Mouse (Mus musculus) cerebellum, adult 11 months (tissue): ENCODE results near the gene Lce1f.
A peak's percentile ranks its signal among the peaks of the same experiment; 100 is the strongest.

ENCODE experiments used
- DNase-seq: peaks from one replicate; pipeline ENCODE4 v3.0.0; 2022

Gene Lce1f

GRCm38 (mm10) chr3:92720250-92720649 lies at the start of gene Lce1f:
Lce1f (minus strand) TSS chr3:92720350.
- DNase-seq = no peak

GRCm38 (mm10) chr3:92764965-92765364 lies 44.8 kb upstream of the Lce1f start, which contains the start of gene Lce1h:
Lce1h (minus strand) TSS chr3:92765065.
- no peak for DNase-seq

- DNase-seq = no peak
Observed at GRCm38 (mm10) chr3:92753197-92753596, 33.0 kb upstream of the Lce1f start.

GRCm38 (mm10) chr3:92752238-92752637 lies 32.1 kb upstream of the Lce1f start, which contains the start of gene Lce1g:
Lce1g (minus strand) TSS chr3:92752338.
- DNase-seq = no peak

GRCm38 (mm10) chr3:92738996-92739395 lies 18.8 kb upstream of the Lce1f start, which contains the start of gene Gm38119:
Gm38119 (minus strand) TSS chr3:92739096.
- no peak for DNase-seq

GRCm38 (mm10) chr3:92722631-92723030 lies 2.5 kb upstream of the Lce1f start:
- no peak for DNase-seq

- DNase-seq = no peak
Observed at GRCm38 (mm10) chr3:92715122-92715521, 5.0 kb downstream of the Lce1f start.

- no peak for DNase-seq
Observed at GRCm38 (mm10) chr3:92708974-92709373, 11.2 kb downstream of the Lce1f start, which contains the start of gene Lce1e. Lce1e (minus strand) TSS chr3:92709074.

- no peak for DNase-seq
Observed at GRCm38 (mm10) chr3:92694613-92695012, 25.5 kb downstream of the Lce1f start.

- no peak for DNase-seq
Observed at GRCm38 (mm10) chr3:92691688-92692087, 28.5 kb downstream of the Lce1f start.

- DNase-seq = peak; percentile 19
Observed at GRCm38 (mm10) chr3:92689154-92689553, 31.0 kb downstream of the Lce1f start.

- DNase-seq = no peak
Observed at GRCm38 (mm10) chr3:92687110-92687509, 33.0 kb downstream of the Lce1f start, which contains the start of gene Lce1d. Lce1d (minus strand) TSS chr3:92687210.

GRCm38 (mm10) chr3:92678947-92679346 lies 41.2 kb downstream of the Lce1f start, which contains the start of gene Lce1c:
Lce1c (plus strand) TSS chr3:92679247.
- DNase-seq = no peak

GRCm38 (mm10) chr3:92670215-92670614 lies 49.9 kb downstream of the Lce1f start, which contains the start of gene Lce1a2:
Lce1a2 (minus strand) TSS chr3:92670315.
- no peak for DNase-seq
